Mouse (Mus musculus): Measurements from ENCODE around the gene Aes.

Aes gene

DNA sequence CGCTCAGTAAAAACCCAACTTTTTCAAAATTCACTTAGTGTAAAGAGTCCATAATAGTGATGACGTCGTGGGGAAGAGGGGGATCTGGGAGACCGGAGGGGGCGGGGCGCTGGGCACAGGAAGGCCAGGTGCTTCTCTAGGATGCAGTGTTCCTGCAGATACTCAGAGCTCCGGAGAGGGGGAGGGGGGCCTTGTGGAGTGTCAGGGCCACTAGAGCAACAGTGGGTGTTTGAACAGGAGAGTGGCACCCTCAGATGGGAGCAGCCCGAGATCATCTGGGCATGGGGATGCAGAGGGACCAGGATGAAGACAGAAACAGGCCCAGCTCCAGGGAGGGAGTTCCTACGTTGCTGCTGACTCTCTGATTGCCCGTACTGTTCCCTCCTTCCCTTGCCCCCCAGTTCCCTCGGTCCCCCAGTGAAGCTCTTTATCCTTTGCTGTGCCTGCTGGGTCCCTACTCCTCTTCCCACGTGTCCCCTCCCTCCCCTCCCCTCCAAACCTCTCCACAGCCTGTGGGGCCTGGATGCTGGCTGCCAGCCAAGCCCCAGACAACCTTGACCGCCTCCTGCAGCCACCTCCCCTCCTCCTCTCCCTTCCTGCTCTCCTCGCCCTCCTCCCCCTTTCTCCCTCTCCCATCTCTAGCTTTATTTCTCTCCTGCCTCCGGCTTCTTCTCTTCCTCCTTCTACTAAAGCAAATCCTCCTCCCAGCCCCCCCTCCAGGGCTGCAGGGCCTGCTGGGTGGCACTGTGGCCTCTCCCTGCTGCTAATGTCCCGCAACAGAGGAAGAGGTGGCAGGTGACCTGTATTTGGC is 9.3 kb downstream of the Aes start:
- no peak for DNase-seq (ENCODE audit: low read depth, low spot score)

DNA sequence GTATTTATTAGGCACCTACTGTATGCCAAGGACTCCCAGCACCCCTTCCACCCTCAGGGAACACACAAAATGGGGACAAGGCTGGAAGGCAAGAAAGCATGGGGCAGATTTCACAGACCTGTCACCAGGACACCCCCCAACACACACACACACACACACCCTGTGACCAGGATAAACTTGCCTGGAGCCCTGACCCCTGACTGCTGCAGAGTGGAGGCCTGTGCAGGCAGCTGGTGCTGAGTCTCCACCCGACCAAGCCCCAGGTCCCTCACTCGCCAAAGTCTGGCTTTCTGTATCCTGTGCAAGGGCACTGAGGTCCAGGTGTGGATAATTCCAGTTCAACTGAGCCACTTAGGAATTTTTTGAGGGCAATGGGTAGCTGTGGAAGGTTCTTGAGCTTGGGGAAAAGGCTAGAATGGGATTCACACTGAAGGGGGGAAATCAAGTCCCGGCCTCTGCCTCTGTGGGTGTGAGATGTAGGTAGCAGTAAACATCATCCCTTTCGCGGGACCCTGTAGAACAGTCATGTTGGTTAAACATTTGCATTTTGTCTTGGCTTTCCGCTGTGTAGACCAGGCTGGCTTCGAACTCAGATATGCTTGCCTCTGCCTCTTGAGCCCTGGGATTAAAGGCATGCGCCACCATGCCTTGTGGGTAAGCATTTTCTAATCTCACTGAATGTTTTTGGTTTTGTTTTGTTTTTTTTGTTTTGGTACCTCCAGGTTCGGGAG is 10.4 kb downstream of the Aes start:
- DNase-seq (ENCODE audit: low read depth, low spot score), result no peak

DNA sequence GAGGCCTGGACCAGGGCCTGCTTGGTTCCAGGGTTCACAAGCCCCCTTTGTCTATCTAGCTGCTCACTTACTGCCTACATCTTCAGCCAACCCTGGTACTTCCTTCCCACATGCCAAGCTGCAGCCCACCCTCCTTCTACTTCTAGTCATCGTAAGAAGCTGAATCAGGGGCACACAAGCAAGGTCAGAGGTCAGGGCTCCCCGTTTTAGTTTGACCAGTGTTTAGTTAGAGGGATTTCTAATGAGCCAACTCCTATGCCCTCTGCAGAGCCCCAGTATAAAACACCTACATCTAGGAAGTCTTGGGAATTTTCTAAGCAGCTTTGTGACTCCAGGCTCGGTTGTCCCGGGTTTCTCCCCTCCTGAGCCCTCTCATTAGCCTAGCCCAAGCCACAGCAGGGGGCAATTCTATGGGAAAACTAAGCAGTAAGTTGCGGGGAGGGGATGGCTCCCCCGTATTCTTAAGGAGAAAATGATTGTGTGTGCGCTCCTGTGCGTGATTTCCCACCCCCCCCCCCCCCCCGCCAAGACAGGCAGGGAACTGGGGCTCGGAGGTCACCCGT is 11.0 kb downstream of the Aes start:
- DNase-seq (ENCODE audit: low read depth, low spot score), result no peak

DNA sequence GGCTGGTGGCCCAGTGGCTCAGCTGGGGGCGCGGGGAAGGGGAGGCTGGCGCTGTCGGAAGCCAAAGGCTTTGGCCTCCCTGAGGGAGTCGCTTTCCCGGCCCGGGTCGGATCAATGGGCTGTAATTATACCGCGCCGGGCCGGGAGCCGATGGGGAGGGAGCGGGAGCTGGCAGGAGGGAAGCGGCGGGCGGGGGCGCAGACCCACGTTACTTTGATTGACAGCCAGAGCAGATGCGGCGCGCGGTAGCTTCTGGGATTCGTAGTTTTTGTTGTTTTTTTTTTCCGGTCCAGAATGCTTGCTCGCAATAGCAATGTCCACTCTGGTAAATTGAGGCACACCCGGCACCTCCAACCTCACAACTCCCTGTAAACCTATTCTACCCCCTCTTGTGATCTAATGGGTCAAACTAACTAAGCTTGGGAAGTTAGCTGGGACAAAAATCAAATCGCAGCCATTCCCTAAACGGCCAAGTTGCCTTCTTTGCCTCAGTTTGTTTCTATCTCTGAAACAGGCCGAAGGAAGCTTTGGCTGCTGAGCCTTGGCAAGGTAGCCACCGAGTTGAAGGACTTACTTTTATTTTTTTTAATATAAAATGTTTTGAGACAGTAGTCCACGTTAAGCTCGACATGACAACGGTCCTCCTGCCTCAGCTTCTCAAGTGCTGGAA is 11.7 kb downstream of the Aes start:
- peak; percentile 88 for DNase-seq (ENCODE audit: low read depth, low spot score)

DNA sequence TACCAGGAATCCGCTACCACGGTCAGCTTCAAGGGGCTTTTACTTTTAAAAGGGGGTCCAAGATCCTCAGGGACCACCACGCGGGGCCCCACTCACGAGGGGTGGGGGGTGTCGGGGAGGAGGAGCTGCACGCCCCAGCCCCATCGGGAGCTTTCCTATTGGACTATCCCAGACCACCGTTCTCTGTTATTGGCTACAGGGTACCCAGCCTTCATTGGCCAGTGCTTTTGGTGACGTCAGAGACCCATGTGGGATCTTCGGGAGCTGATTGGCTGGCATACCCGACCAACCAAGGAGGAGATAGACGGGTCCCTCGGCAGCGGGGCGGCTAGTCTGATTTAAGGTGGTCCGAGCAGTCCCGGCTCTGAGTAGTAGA is 12.2 kb downstream of the Aes start:
- DNase-seq (ENCODE audit: low read depth, low spot score), result peak; percentile 99

DNA sequence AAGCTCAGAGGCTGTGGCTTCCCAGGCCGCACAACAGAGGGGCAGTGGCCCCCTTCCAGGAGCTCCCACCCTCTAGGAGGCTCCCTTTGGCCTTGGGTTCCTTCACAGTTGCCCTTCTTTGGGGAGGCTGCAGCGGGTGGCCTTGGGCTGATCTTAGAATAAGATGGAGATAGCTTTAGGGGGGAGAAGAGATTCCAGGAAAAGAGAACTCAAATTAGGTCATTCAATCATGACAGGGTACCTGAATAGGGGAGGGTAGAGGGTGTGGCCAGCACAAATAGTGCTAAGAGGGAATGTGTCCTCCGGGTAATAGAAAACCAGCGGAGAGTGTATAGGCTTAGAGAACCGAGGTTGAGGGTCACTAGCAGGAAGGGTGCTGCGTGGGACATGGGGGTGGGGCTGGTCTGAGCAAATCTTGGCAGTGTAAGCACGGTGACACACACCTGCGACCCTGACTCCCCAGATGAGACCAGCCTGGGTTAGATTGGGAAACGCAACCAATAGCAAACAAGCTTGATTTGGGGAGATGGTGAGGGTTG is 12.9 kb downstream of the Aes start:
- no peak for DNase-seq (ENCODE audit: low read depth, low spot score)

DNA sequence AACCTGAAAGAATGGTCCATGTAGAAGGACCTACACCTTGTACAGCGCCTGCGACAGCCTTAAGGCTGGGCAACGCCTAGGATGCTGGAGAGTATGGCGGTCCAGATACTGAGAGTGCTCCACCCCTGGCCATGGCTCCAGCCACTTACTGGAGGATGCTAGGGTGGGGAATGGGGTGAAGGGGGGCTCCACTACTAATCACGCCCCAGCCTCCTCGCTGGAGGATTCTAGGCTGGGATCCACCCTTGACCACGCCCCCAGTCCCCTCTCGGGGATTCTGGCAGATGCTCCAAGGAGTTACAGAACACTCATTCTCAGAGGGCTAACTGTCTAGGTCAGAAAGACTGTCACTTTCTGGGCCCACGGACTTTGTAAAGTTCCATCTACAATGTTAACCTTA is 13.7 kb downstream of the Aes start:
- DNase-seq (ENCODE audit: low read depth, low spot score), result no peak

DNA sequence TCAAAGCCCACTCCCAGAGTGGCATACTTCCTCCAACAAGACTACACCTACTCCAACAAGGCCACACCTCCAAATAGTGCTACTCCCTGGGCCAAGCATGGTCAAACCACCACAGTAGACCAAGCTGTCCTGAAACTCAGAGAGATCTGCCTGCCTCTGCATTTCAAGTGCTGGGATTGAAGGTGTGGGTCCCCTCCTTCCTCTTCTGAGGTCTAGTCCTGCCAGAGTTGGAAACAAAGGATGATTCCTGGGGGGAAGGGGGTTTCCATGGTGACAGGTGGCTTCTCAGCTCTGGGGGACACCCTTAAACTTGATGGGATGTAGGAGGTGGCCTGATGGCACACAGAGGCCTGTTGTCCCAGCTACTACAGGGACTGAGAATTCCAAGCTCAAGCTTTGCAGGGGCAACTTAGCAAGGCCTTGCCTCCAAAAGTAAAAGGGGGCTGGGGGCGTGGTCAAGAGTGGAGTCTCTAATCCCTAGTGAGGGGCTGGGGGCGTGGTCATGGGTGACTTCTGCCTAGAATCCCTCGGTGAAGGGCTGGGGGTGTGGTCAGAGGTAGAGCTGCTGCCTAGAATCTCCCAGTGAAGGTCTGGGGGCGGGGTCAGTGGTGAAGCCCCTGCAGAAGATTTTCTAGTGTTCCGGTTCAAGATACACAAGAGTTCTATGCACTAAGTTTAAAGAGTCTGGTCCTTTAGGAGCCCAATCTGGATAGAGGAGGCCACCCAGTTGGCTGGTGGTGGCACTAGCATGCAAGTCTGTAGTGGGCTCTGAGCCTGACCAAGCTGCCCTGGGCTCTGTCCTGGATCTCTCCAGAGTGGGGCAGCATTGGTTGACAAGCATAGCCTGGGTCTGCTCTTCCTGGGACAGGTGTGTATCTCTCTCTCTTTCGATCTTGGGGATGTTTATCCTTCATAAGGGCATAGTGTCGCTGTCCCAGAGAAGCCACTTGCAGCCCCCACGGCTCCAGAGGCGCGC is 15.1 kb downstream of the Aes start, which contains the start of gene Tle2:
Gene Tle2, plus strand, starts transcription at position 481 of the 976 bp plus-strand sequence.
- DNase-seq (ENCODE audit: low read depth, low spot score), result no peak

DNA sequence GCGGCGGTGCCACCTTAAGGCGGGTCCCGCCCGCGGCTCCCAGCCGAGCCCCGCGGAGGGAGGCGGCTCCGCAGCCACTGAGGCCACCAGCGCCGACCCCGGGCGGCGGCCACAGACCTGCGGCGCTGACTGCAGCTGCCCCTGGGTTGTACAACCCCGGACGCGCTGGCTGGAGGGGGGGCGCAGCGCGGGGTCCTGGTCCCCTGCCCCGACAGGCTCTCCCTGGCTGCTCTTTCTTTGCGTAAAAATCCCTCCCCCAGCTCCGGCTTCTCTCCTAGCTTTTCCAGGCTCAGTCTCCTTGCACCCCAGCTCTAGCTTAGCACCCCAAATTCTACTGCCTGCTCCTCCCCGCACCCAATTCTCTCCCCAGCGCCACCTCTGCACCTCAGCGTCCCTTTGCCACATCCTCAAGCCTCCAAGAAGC is 15.9 kb downstream of the Aes start:
- no peak for DNase-seq (ENCODE audit: low read depth, low spot score)

DNA sequence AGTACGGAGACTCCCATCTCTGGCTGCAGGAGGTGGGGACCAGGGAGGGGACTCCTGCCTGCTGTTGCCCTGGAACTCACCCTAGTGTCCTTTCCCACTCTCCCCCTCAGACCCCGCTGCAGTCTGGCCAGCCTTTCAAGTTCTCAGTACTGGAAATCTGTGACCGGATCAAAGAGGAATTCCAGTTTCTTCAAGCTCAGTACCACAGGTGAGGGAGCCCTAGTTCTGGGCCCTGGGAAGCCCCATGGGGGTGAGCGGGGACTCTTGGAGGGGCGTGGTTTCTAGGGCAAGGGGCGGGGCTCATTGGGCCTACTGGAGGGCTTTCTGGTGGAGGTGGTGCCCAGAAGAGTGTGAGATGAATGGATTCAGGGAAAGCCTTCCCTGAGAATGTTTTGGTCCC is 16.4 kb downstream of the Aes start:
- DNase-seq (ENCODE audit: low read depth, low spot score), result no peak

DNA sequence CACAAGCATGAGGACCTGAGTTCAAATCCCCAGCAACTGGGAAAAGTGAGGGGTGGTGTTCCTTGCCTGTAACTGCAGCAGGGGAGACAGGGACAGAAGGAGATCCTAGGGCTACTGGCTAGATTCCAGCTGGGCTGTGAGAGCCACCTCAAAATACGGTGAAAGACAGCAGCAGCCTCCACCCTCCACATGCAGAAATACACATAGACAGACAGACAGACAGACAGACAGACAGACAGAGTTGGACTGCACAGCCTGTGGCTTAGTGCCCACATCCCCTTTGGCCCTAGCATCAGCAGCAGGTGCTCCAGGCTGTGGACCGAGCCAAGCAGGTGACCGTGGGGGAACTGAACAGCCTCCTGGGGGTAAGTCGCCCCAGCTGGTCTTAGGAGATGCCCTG is 20.7 kb downstream of the Aes start:
- no peak for DNase-seq (ENCODE audit: low read depth, low spot score)

DNA sequence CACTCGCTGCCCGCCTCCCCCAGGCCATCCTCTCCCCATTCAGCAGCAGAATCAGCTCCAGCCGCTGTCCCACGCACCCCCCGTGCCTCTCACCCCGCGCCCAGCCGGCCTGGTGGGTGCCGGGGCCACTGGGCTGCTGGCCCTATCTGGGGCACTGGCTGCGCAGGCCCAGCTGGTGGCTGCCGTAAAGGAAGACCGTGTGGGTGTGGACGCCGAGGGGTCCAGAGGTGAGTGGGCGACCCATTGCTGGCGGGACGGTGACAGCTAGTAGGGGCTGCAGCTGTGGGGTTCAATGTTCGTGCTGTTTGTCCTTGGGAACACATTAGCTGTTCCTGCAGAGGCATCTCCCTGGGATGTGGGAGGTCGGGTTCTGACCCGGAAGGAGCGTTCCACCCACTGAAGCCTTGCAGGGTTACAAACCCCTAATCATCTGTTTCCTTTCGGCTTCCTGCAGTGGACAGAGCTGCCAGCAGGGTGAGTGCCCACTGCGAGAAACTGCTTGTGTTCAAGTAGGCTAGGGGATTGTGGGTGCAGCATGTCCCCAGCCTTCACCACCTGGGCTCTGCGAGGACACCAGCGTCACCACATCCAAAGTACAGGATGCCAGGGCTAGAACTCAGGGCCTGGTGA is 21.3 kb downstream of the Aes start:
- no peak for DNase-seq (ENCODE audit: low read depth, low spot score)

DNA sequence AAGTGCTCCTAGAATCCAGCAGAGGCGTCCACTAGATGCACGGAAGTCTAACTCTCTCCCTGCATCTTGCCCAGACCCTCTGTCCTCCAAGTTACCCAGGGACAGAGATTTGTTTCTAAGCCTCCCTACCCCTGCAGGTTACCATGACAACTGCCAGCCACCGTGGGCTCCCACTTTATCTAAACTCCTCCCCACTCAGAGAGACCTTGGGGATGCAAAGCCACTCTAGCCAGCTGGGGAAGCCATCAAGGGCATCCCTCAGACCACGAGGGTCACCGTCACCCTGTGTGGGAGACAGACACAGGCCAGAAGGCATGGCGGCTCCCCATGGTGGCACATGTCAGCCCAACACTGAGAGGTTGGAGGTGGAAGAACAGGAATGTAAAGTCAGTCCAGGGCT is 24.1 kb downstream of the Aes start:
- no peak for DNase-seq (ENCODE audit: low read depth, low spot score)

DNA sequence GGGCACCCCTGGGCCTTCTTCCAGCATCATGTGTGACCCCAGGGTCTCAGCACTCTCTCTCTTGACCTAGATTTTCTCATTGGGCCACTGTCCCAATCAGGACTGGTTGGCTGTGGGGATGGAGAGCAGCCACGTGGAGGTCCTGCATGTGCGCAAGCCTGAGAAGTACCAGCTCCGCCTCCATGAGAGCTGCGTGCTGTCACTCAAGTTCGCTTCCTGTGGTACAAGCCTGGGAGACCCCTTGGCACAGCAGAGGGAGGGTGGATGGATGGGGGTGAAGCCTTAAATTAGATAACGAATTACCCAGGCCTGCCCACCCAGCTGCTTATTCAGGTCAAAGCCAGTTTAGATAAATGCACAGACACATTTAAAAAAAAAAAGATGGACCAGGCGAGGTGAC is 29.5 kb downstream of the Aes start:
- no peak for DNase-seq (ENCODE audit: low read depth, low spot score)

DNA sequence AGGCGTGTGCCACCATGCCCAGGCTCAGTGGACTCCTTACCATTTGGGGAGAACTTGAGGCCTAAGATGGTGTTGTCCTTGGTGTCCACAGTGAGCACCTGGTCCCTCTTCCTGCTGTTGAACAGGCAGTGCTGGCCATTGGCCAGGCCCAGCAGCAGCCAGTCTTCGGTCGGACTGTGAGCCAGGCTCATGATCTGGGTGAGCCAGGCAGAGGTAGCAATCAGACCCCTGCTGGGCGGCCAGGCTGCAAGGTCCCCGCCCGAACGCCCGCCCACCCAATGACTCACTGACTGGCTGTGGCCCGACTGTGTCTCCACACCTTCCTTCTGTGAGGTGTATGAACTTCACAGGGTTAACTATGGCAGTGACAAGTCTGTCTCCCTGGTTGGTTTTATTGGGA is 32.6 kb downstream of the Aes start:
- DNase-seq (ENCODE audit: low read depth, low spot score), result no peak

DNA sequence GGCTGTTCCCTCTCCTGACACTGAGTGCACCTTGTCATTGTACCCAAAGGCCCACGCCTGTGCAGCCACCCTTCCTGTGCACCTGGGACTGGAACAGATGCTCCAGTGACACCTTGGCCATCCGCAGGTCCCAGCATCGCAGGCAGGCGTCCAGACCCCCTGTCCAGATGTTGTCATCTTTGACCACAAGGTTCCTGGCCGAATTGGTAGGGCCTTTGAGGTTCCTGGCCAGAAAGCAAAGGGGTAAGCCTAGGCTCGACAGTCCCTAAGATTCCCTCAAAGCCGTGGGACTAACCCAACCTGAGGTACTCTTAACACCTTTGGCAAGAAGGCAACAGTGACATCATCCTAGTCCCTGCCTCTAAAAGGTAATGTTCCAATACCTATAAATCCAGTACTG is 33.3 kb downstream of the Aes start:
- no peak for DNase-seq (ENCODE audit: low read depth, low spot score)

DNA sequence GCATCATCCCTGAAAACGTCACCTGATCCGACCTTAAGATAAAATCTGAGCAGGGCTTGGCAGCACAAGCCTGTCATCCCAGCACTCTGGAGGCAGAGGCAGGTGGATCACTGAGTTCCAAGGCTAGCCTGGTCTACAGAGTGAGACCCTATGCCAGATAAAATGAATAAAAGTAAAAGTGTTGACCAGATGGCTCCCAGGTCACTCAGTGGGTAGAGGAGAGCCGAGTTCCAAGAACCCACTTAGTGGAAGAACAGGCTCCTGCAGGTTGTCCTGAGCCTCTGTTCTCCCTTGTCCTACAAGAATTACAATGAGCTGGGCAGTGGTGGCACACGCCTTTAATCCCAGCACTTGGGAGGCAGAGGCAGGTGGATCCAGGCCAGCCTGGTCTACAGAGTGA is 33.9 kb downstream of the Aes start:
- no peak for DNase-seq (ENCODE audit: low read depth, low spot score)

DNA sequence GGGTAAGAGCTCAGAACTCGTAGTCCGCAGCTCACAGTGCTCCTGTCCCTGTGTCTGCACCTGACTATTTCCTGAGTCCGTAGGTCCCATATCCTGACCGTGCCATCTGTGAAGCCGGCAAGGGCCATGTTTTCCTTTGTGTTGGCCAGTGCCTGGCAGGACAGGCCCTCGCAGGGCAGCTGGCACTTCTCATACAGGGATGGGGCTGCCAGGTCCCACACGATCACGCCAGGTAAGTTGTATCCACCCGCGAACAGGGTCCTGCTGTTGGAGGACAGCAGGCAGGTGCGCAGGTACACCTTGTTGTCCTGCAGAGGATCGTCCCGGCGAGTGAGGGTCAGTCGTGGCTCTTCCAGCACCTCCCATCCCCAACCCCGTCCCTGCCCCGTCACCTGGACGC is 34.6 kb downstream of the Aes start:
- DNase-seq (ENCODE audit: low read depth, low spot score), result no peak

DNA sequence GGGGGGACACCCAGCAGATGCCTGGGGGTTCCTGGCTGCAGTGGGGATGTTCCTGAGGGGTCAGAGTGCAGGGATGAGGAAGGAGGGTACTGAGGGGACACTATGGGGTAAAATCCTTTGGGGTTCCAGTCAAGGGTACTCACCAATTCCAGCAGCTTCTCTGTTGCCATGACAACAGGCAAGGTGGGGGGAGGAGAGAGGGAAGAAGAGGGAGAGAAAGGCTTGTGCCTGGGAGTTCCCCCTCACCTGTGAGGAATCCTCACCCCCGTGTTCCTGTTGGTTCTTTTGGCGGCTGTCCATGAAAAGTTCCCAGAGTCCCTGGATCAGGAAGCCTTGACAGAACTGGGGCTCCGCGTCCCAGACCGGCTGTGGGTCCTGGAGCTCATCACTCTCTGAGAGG is 36.3 kb downstream of the Aes start:
- no peak for DNase-seq (ENCODE audit: low read depth, low spot score)

DNA sequence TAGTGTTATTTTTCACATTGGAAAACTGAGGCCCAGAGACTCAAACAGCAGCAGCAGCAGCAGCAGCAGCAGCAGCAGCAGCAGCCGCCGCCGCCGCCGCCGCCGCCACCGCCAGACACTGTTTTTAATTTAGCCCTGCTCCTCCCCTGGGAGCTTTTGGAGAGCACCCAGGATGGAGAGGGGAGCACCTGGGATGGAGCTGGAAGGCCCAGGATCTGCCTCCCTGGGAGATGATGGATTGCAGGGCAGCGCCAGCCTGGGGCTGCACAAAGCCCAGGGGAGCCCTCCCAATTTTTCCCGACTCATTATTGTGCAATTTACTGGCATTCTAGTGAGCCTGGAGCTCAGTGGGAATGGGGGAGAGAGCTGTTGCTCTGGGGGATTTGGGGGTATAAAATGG is 37.3 kb downstream of the Aes start:
- DNase-seq (ENCODE audit: low read depth, low spot score), result no peak
